Mouse (Mus musculus) adrenal gland, adult 2 months (tissue): Measurements from ENCODE around the gene Hmgb1. TPM values are rescaled to one million over a fixed set of nuclear protein-coding genes. Genes with fewer than 3 reads are reported as not detected.

ENCODE experiments used
- DNase-seq: peaks from one replicate; pipeline ENCODE4 v3.0.0; 2021
- polyA plus RNA-seq: library from polyadenylated mRNA; depleted of rRNA; stranded (reverse); fragments of >200 nt; gene quantifications from 2 replicates; pipeline ENCODE4 v1.2.3, GENCODE M21; 2012
- total RNA-seq, 2 experiments: library from RNA; stranded (reverse); gene quantifications; 2 replicates each; pipeline ENCODE4 v1.2.3; 2021

Gene Hmgb1
- total and polyA plus RNA-seq, 3 experiments, result 7.5 to 135 (median 128) TPM

DNA sequence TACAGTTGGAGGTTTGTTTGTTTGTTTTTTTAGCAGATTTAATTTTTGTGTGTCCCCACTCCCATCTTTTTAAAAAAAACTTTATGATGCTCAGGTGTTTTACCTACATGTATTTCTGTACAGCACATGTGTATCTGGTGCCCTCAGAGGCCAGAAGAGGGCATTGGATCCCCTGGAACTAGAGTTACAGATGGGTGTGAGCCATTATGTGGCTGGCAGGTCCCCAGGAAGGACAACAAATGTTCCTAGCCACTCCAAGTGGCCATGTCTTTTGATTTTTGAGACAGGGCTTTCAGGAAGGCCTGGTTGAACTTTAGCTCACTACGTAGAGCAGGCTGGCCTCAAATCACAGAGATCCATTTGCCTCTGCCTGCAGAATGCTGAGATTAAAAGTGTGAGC, 121.5 kb downstream of the Hmgb1 start:
- peak; percentile 13 for DNase-seq

DNA sequence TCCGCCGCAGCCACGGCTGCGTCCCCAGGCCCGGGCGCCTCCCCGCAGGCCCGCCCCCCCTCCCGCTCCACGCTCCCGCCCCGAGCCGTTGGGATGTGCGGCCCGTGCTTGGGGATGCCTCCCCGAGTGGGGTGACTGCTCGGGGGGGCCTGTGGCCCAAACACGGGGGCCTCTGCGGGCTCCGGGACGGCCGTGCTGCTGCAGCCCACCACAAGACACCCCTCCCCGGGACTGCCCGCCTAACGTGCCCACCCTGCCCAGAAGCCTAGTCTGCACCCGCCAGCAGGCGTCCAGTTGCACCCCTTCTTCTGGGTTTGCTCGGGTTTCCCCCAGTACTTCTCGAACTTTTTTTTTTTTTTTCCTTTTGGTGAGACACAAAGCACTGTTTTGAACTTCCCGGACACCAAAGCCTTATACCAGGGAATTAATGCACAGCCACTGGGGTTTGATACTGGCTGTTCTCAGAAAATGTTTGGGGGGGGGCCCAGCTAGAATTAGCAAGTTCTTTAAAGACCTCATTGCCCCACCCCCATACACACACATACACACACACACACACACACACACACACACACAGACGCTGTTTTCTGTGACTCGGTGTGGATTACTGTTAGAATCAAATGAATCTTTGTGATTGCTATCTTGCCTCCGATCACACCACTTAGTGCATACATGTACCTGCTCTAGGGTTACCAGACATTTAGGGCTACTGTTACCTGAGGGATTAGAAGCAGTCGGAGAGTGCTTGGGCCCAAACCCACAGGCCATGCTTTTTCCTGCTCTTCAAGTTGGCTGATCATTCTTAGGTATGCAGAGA, 130.7 kb downstream of the Hmgb1 start:
- no peak for DNase-seq

DNA sequence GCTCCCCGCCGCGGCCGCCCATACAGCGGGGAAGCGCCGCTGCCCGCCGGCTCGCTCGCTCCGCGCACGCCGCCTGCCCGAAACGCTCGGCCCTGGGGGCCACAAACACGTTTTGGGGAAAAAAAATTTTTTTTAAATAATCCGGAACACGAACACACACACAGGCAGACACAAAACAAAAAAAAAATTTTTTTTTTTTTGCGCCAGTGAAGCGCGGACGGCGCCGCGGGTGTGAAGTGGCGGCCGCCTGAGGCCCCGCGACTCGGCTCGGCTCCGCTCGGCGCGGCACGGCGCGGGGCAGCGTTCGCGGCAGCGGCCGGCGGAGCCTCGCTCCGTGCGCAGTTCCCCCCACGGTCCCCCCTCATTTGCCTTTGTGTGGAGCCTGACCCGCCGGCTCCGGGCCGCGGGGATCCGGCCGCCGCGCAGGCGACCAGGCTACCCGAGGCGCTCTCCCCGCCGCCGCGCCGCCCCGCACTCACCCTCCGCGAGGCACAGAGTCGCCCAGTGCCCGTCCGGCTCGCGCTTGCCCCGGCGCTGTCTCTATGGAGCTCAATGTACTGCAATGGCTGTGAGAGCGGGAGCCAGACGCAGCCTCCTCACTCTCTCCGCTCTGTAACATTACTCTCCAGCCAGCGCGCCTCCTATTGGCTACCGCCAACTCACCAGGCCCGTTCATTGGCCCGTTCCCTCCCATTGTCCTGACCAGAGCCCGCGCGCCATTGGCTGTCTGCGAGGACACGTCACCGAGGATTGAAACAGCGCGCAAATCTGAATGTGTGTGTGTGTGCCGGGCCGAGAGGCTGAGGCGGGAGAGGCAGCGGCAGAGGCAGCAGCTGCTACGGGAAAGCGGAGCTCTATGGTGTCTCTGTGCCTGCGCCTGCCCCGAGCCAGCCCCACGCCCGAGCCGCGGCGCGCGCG, 131.6 kb downstream of the Hmgb1 start:
- DNase-seq, result peak; percentile 98

DNA sequence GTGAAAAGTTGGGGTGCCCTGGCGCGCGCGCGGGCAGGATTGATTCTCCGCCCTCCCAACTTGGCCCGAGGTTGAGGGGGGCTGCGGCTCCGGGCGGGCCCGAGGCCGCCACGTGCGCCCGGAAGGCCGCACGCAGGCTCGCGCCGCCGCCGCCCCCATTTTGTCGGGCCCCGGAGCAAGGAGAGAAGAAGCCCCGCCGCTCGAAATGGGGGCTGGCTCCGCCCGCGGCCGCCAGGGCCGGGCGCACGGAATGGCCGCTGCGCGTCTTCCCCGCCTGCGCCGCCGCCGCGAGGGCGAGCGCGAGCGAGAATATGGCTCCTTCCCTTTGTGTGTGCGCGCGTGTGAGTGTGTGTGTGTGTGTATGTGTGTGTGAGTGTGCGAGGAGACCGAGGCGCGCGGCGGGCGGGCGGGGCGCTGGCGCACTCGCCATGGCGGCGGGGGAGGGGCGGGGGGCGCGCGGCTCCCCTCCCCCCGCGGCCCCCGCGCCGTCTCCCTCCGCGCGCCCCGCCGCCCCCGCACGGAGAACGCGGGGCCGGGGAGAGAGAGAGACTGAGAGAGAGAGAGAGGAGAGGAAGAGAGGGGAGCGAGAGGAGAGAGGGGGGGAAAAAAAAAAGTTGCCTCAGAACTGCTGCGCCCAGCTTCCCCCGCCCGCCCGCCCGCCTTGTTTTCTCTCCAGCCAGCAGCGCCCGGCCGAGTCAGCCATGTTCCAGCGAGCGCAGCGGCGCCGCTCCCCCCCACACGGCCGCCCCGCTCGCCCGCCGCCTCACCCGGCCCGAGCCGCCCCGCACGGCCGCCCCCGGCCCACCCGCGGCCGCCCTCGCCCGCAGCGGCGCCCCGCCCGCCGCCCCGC, 132.5 kb downstream of the Hmgb1 start:
- peak; percentile 90 for DNase-seq

- DNase-seq, result no peak
Observed at GRCm38 (mm10) chr5:149051194-149051570, 133.1 kb downstream of the Hmgb1 start.

DNA sequence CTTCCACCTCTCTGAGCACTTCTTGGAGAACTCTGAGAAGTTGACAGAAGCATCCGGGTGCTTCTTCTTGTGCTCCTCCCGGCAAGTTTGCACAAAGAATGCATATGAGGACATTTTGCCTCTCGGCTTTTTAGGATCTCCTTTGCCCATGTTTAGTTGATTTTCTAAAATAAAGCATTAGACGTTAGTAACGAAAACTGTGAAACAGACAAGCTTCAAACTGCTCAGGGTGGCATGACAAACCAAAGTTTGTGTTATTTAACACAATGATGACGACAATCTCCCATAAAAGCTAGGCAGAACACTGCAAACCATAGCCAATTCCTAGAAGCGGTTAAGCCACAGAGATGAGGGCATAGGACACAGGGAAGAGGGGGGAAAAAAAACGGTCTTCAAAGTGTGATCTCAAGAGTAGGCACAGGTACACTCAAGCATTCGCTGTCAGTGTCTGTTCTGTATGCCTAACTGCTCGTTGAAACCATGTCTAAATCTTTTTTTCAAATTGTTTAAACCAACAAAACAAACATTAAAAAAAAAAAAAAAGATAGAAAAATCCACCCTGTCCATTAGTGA, 133.6 kb downstream of the Hmgb1 start:
- peak; percentile 24 for DNase-seq

GRCm38 (mm10) chr5:149049435-149049834, 134.9 kb downstream of the Hmgb1 start:
- no peak for DNase-seq

DNA sequence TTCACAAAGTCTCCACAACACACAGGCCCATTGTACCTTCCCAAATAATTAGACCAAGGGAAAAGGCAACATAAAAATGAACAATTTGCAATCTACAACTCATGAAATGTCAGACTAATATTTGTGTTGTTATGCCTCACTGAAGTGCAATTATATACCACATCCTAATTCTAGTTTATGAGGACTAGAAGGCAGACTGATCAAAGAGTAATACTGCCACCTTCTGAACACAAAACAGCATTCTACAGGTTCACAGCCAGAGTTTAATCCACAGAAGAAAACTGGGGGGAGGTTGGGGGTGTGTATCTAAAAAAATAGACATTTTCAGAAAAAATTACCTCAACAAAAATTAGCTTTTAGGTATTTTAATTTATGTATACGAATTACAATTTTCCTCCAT, 135.3 kb downstream of the Hmgb1 start:
- no peak for DNase-seq

DNA sequence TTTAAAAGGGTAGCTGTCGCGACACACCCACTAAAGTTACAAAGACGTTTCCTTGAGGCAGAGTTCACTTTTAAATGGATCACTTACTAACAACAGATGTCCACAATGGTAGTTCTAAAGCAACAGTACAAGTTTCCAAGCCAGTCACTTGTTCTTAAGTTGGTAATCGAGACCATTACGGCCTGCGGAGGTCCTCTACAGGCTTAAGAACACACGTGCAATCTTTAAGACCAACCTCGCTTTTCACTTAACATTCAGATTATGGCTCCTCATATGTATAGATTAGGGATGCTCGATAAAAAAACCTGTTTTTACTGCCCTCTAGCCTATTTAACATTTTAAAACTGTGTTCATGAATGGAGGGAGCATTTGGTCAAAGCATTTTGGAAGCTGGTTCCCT, 137.6 kb downstream of the Hmgb1 start:
- no peak for DNase-seq

DNA sequence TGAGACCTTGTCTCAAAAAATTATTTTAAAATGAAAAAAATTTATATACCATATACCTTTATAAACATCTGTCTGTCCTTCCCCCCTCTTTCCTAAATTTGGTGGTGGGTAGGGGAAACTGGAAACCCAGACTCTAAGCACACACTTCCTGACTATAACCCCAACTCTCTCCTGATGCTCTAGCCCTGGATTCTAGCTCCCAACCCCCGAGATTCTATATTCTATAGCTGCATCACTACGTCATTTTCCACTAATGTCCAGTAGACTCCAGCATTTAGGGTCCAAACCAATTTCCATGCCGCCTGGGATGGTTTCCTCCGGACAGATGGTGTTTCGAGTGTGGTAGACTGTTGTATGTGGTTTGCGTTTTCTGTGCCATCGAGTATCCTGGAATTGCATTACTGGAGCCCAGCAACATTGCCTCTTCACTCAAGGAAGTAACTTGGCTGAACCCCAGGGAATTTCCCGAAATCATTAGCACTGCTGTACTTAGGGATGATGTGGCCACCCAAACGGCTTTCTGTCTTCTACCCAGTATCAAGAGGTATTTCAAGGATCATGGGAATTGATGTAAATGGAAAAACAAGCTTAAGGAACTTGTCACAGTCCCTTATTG, 138.7 kb downstream of the Hmgb1 start:
- no peak for DNase-seq

- DNase-seq, result no peak
Observed at GRCm38 (mm10) chr5:149045054-149045453, 139.2 kb downstream of the Hmgb1 start.

DNA sequence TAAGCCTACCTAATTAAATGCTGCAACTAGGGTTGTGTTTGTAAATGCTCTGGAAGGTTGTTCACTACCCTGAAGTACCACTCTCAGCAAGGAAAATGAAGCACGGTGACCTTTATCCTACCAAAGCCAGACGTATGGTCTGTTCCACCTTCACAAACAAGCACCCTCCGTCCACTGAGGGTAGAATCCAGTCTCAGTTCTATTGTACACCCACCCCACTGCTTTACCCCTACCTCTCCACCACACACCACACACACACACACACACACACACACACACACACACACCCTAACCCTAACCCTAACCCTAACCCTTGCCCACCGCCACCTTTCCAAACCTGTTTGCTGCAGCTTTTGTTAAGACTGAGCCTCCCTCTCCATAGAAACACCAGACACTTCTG, 140.2 kb downstream of the Hmgb1 start:
- DNase-seq, result no peak

- no peak for DNase-seq
Observed at GRCm38 (mm10) chr5:149043240-149043639, 141.0 kb downstream of the Hmgb1 start.

- DNase-seq, result no peak
Observed at GRCm38 (mm10) chr5:149039825-149040224, 144.5 kb downstream of the Hmgb1 start.

- peak; percentile 55 for DNase-seq
Observed at GRCm38 (mm10) chr5:149037729-149038128, 146.6 kb downstream of the Hmgb1 start.

GRCm38 (mm10) chr5:149036920-149037319, 147.4 kb downstream of the Hmgb1 start:
- no peak for DNase-seq

GRCm38 (mm10) chr5:149032438-149032837, 151.9 kb downstream of the Hmgb1 start:
- DNase-seq, result no peak

GRCm38 (mm10) chr5:149031199-149031750, 153.0 kb downstream of the Hmgb1 start:
- peak; percentile 87 for DNase-seq

DNA sequence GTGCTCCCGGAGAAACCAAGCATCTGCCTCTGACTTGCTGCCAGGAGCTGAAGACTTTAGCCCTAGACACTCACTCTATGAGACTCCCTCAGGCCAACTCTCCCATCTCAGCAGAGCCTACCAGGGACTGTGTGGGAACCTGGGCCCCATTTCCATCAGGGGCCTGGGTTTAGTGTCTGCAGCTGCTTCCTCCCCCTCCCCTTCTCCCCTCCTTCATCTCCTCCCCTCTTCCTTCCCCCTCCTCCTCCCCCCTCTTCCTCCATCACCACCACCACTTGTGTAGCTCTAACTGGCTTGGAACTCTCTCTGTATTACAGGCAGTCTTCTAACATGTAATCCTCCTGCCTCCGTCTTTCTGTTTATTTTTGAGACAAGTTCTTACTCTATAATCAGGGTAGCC, 154.2 kb downstream of the Hmgb1 start:
- no peak for DNase-seq

GRCm38 (mm10) chr5:149028394-149028793, 155.9 kb downstream of the Hmgb1 start:
- DNase-seq, result no peak

DNA sequence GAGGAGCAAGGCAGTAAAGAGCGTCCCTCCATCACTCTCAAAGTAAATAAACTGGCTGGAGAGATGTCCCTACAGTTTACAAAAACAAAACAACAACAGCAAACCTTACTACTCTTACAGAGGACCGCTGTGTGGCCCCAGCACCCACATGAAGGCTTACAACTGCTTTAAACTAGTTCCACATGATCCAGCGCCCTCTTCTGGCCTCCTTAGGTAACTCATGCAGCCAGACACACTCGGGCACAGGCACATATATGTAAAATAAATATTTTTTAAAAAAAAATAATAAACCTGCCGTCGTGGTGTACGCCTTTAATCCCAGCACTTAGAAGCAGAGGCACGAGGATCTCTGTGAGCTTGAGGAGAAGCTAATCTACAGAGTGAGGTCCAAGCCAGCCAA, 156.9 kb downstream of the Hmgb1 start:
- no peak for DNase-seq
